In genomic region chr4:133424100-133424499, GRCm38 (mm10) we compare ENCODE assay signal across 8 mouse cellular contexts. TPM values are rescaled to one million over a fixed set of nuclear protein-coding genes. Genes with fewer than 3 reads are reported as not detected.
DNase-seq lines count a peak whose midpoint lies in the region; TF ChIP-seq lines count a peak whose summit lies in the region.
"Had no signal": no experiment of that assay in that cellular context is flagged by ENCODE, and none has a peak within 500 bp of the region (broad histone marks: within the 10 kb centered on the region; RNA-seq: fewer than 3 reads in every experiment).

No protein-coding gene starts in this region.

- TF ChIP-seq RAD21 in MEL (IDR thresholded peaks at IDR 0.05; ENCODE audit: low read depth, low read length) = peak; percentile 80

- no peaks in the 10 kb centered on the region for H3K9me3 ChIP-seq in MEL (replicated peaks; ENCODE audit: insufficient read depth, low read length)

- 52% methylated on average over 4 of the region's 4 CpGs for WGBS in bone marrow, adult 2 months
- WGBS in lung, adult 2 months = 46% methylated on average over 4 of the region's 4 CpGs

- TF ChIP-seq POLR2A in MEL (IDR thresholded peaks at IDR 0.05; ENCODE audit: control insufficient read depth in 1 of 2, insufficient read depth in 1 of 2, low read depth in 1 of 2, low read length in 2 of 2, poor library complexity in 1 of 2) = no peak
- TF ChIP-seq POLR2A in bone marrow, adult 2 months (IDR thresholded peaks at IDR 0.05; ENCODE audit: borderline replicate concordance, control insufficient read depth, low read depth, low read length) = no peak
- no peak for TF ChIP-seq POLR2A in embryonic fibroblast, embryonic 13.5 days (IDR thresholded peaks at IDR 0.05; ENCODE audit: low read depth, low read length)
- no peak for TF ChIP-seq POLR2A in lung, adult 2 months (IDR thresholded peaks at IDR 0.05; ENCODE audit: borderline replicate concordance, extremely low read depth, low read depth, low read length)

- H3K79me2 ChIP-seq in MEL (ENCODE audit: control insufficient read depth, insufficient read depth, low read length, poor library complexity) = no peaks in the 10 kb centered on the region

- H3K4me3 ChIP-seq in MEL (ENCODE audit: control insufficient read depth in 1 of 2, insufficient read depth in 1 of 2, low read depth in 2 of 2, low read length in 2 of 2) = no peak overlapping the region
- no peak overlapping the region for H3K4me3 ChIP-seq in bone marrow, adult 2 months (replicated peaks; ENCODE audit: control insufficient read depth, low read depth, low read length)
- H3K4me3 ChIP-seq in embryonic fibroblast, embryonic 13.5 days (ENCODE audit: insufficient read depth, low read length) = no peak overlapping the region
- no peak overlapping the region for H3K4me3 ChIP-seq in lung, adult 2 months (replicated peaks; ENCODE audit: extremely low read depth, low read depth, low read length)

- H3K27me3 ChIP-seq in MEL (ENCODE audit: control insufficient read depth in 1 of 2, insufficient read depth in 2 of 2, low read length in 2 of 2) = no peaks in the 10 kb centered on the region

- TF ChIP-seq EP300 in MEL (IDR thresholded peaks at IDR 0.05; ENCODE audit: low read depth in 1 of 2, low read length in 2 of 2) = no peak

- H3K27ac ChIP-seq in MEL (ENCODE audit: control insufficient read depth, low read depth, low read length) = no peak overlapping the region
- H3K27ac ChIP-seq in bone marrow, adult 2 months (ENCODE audit: control insufficient read depth, insufficient read depth, low read depth, low read length, poor library complexity) = no peak overlapping the region
- no peak overlapping the region for H3K27ac ChIP-seq in embryonic fibroblast, embryonic 13.5 days (ENCODE audit: insufficient read depth, low read length)

- peaks cover 0 to 6% of the 10 kb centered on the region in 2 experiments; a peak in 2 of 4 replicates for H3K36me3 ChIP-seq in MEL (ENCODE audit: control insufficient read depth in 1 of 2, insufficient read depth in 2 of 2, low read length in 2 of 2)

- DNase-seq in MEL (ENCODE audit: low read depth, low spot score) = peak; percentile 74
- peak; percentile 82 for DNase-seq in heart, postnatal 4 days
- peak; percentile 77 to 85 for DNase-seq in kidney, postnatal 4 days
- peak; percentile 45 for DNase-seq in lung, adult 2 months
- DNase-seq in retina, adult 2 months (ENCODE audit: low read depth, low spot score) = peak; percentile 64

- TF ChIP-seq CTCF in MEL (IDR thresholded peaks at IDR 0.05 in 2 of 3, conservative IDR thresholded peaks at IDR 0.05 in 1 of 3; ENCODE audit: control insufficient read depth in 1 of 3, insufficient read depth in 1 of 3, low read depth in 2 of 3, low read length in 3 of 3, poor library complexity in 1 of 3, severe bottlenecking in 1 of 3) = peak; percentile 79 to 92 (median 87)
- TF ChIP-seq CTCF in bone marrow, adult 2 months (IDR thresholded peaks at IDR 0.05; ENCODE audit: control insufficient read depth, insufficient read depth, low read length) = peak; percentile 89
- peak; percentile 57; the same call in 1 of the 2 replicates for TF ChIP-seq CTCF in embryonic fibroblast, embryonic 13.5 days (IDR thresholded peaks at IDR 0.05; ENCODE audit: borderline replicate concordance, insufficient read depth, low read length)
- peak; percentile 89 for TF ChIP-seq CTCF in lung, adult 2 months (IDR thresholded peaks at IDR 0.05; ENCODE audit: insufficient read depth, low read length)

- peaks cover 0 to 5% of the 10 kb centered on the region in 2 experiments; a peak in 2 of 4 replicates for H3K4me1 ChIP-seq in MEL (ENCODE audit: control insufficient read depth in 1 of 2, insufficient read depth in 2 of 2, low read length in 2 of 2)
- H3K4me1 ChIP-seq in bone marrow, adult 2 months (ENCODE audit: control insufficient read depth, insufficient read depth, low read length) = no peaks in the 10 kb centered on the region
- no peaks in the 10 kb centered on the region for H3K4me1 ChIP-seq in embryonic fibroblast, embryonic 13.5 days (ENCODE audit: control insufficient read depth, insufficient read depth, low read length)
- no peaks in the 10 kb centered on the region for H3K4me1 ChIP-seq in lung, adult 2 months (ENCODE audit: control insufficient read depth, insufficient read depth, low read length)

- no peak overlapping the region for H3K9ac ChIP-seq in MEL (ENCODE audit: control insufficient read depth, low read depth, low read length, poor library complexity, severe bottlenecking)

TF ChIP-seq in MEL, 35 proteins besides CTCF, POLR2A, EP300 and RAD21:
- TF ChIP-seq ZC3H11A (IDR thresholded peaks at IDR 0.05; ENCODE audit: low read depth, low read length) (peak; percentile 68), GABPA (IDR thresholded peaks at IDR 0.05; ENCODE audit: low read depth, low read length) (no peak), SMC3 (IDR thresholded peaks at IDR 0.05; ENCODE audit: low read depth, low read length) (peak; percentile 85)

RNA-seq across cellular contexts. Expression of gene Slc9a1, which starts 54.6 kb away (rescaled TPM):
- 2.8 and 3.1 TPM in 2 replicates for total RNA-seq in MEL (2012; rRNA removed)
- 10 to 100 TPM in 1 of 2 experiments, not detected in 1; 14.0 TPM for polyA plus RNA-seq in MEL (2012; ENCODE audit: insufficient read depth in 1 of 2, insufficient read length in 2 of 2, low read depth in 1 of 2, low replicate concordance in 2 of 2, missing spikeins in 1 of 2)
- 16.6 and 31.3 TPM in 2 replicates for polyA plus RNA-seq in bone marrow, adult 2 months (2011; ENCODE audit: insufficient read depth, insufficient read length, low replicate concordance, missing spikeins)
- polyA plus RNA-seq in embryonic fibroblast, embryonic 13.5 days (2011; ENCODE audit: insufficient read length, low read depth, missing spikeins) = 26.2 and 34.7 TPM in 2 replicates
- 10 to 100 TPM; 21.1 to 24.4 TPM for total RNA-seq in heart, postnatal 4 days (2021)
- 39.9 and 40.4 TPM in 2 replicates for polyA plus RNA-seq in lung, adult 2 months (2012; rRNA removed)

RNA-seq across cellular contexts. Expression of gene Tent5b, which starts 55.8 kb away (rescaled TPM):
- 3.5 and 3.6 TPM in 2 replicates for total RNA-seq in MEL (2012; rRNA removed)
- polyA plus RNA-seq in MEL (2012; ENCODE audit: insufficient read depth in 1 of 2, insufficient read length in 2 of 2, low read depth in 1 of 2, low replicate concordance in 2 of 2, missing spikeins in 1 of 2) = 1 to 10 TPM in 1 of 2 experiments, not detected in 1; 2.5 TPM
- not detected in 2 replicates for polyA plus RNA-seq in bone marrow, adult 2 months (2011; ENCODE audit: insufficient read depth, insufficient read length, low replicate concordance, missing spikeins)
- 9.1 and 13.3 TPM in 2 replicates for polyA plus RNA-seq in embryonic fibroblast, embryonic 13.5 days (2011; ENCODE audit: insufficient read length, low read depth, missing spikeins)
- 1 to 10 TPM; 1.9 to 3.1 TPM for total RNA-seq in heart, postnatal 4 days (2021)
- 21.3 and 23.1 TPM in 2 replicates for polyA plus RNA-seq in lung, adult 2 months (2012; rRNA removed)
- total RNA-seq: layer of hippocampus, postnatal 25 days had no signal
